Mouse (Mus musculus): ENCODE results near the gene Tpk1. TPM values are rescaled to one million over a fixed set of nuclear protein-coding genes. Genes with fewer than 3 reads are reported as not detected.

Gene Tpk1
- total RNA-seq, 2 experiments from 2014 or later: 4.3 to 4.7 TPM

DNA sequence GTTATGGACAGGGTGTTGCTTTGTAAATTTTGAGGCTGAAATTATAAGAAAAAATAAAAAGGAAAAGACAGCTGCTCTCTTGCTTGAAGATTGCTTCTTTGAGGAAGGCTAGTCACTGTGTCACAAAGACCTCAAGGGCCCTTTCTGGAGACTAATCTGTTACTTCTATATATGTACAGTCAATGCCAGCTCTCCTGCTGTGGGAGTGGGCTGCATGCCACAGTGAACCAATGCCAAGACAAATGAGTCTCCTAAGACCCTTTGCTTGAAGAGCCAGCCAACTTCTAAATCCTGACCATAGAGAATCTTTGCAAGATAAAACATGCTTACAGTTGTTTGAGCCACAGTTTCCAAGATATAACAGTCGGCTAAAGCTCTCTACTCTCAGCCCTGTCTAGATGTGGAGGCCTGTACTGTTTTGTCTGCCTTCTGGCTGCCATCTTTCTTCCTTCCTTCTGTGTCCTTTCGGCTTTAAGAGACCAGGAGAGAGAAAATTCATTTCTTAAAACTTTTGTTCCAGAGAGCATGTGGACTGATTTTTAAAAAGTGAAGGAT lies 230.0 kb downstream of the Tpk1 start:
- DNase-seq: no peak

DNA sequence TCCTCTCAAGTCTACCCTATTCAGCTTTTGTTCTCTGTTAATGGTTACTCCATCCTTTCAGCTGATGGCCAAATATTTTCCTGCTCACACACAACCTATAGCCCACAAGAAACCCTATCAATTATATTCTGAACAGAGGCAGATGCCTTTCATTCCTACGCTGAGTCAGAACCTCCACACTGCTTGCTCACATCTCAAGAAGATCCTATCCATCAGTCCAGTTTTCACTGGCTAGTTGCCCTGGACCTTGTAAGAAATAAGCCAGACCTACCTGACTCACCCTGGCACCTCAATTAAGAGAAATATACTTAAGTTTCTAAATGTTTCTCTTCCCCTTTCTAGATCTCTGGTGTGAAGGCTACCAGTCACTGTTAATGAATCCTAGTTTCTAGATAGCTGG lies 231.7 kb downstream of the Tpk1 start:
- DNase-seq: no peak

DNA sequence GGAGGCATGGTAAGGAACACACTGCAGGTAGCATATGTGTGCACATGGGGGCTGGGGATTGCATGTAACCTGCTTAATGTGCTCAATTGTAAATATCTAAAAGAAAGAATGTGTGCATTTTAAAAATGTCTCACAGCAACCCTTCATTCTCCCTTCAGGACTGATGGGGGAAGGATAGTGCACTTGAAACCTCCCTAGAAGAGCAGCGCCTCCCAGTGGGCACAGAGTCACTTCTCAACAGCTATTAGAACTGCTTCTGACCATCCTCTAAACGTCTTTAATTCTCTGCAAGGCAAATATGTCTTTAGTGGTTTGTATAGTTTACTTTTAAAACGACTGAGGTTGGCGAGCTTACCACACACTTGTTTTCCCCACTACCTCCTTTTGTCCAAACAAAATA lies 241.1 kb downstream of the Tpk1 start:
- no peak for DNase-seq

DNA sequence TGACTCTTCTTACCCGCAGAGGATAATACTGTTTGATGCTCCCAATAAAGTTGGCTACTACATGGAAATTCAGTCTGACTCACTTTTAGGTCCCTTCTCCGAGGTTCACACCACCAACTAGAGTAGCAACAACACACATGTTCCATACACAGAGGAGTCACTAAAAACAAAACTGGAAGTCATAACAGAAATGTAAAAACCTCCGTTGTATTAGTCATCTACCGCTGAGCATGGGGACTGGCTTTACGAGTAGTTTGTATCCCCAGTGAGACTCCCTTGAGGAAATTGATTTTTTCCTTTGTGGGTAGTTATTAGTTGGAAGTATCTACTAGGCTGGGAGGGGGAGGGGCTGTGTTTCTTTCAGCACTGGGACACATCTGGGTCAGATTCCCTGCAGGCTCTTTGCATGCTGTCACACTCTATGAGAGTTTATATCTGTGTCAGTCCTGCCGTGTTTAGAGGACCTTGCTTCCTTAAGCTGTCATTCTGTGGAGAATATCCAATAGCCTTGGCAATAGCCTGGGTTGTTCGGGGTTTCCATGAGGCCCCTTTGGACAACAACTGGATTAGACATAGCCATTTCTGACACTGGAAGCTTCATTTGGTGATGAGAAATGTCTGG lies 245.6 kb downstream of the Tpk1 start:
- DNase-seq: no peak

DNA sequence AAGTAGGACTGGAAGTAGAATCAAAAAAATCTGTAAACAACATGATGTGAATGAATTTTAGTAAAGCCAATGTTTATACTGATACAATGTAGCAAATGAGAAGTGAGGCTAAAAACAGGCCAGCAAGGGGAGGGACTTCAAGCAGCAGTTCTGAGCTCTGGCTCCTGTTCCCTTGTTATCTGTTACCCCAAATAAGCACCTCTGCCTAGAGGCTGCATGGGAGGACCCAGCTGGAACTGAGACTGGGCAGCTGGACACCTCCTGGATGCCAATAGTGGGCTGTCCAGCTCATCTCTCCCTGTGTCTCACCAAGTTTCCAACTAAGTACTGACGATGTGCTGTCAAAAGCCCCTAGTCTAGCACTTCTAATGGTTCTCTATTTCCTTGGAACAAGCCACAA lies 257.1 kb downstream of the Tpk1 start:
- DNase-seq: no peak

DNA sequence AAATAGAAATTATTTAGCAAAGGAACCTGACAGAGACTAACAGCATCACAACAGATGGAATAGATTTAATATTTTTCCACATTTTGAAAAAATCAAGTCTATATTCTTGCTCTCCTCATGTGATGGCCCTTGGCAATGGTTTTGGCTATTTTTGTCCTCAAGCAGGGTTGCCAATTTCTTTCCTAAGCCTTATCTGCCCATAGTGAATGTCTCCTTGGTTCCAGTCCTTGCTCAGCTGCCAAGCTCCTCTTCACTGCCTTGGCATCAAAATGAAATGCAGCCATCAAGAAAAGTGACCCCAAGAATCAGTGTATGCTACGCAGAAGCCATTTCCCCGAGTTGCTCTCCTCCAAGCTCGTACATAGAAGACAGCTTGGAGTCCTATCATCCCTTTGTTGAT lies 263.0 kb downstream of the Tpk1 start:
- DNase-seq: no peak

DNA sequence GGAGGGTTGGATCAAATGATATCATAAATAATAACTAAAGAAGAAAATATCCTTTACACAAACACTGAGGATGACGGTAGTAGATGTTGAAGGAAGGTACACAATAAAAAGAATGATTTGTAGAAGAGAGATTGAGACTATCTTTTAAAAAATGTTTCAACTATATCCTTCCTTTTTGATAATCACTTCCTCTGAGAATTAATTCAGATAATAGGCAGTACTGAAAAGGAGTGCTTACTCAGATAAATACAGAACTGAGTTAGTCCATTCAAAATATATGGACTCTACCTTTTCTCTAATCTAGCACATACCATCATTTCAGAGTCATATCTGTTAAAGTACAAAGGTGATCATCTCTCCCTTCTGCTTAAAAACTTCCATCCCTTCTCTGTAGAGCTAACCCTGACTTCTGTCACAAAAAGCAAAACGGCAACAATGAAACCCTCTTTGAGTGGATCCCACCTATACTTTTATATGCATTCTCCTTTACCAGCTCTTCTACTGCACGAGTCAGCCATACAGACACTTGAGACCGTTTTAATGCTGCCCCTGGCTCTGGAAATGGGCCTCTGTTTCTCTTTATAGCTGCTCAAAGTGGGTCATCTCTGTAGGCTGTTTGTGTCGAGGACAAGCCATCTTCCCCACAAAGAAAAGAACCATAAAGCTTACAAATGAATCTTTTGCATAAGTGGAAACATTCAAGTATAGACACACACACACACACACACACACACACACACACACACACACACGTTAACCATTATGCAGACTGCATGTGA lies 263.7 kb downstream of the Tpk1 start:
- no peak for DNase-seq

DNA sequence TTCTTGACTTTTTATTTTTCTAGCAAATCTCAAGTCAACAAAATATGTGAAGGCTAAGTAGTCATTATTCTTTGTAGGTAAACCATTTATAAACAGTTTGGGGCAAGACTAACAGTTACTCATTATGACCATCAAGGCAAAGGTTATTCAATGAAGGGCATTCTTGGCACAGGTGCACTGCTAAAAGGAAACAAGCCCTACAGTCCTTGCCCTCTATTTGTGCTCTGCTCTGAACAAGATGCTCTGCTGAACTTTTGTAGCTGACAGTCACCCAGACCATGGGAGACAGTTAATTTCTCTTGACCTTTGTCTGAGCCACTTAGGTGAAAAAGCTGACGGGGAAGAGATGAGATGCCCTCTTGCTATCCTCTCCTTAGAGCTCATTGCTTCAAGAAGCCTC lies 269.7 kb downstream of the Tpk1 start:
- no peak for DNase-seq

DNA sequence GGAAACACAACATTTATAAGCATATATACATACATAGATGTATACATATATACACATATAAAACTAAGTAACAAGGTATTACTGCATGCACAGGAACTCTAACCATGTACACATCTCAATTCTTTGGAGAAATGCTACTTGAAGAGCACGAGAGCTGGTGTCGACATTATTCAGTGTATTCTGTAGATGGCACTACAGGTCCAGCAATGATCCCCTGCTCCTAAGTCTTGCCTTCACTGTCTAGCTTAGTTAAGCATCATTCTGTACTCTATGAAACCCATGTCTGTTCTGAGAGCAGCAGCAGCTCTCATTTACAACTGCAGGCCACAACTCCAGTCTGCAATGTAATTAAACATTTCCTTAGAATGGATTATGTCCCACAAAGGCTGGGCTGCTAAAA lies 270.5 kb downstream of the Tpk1 start:
- DNase-seq: no peak

DNA sequence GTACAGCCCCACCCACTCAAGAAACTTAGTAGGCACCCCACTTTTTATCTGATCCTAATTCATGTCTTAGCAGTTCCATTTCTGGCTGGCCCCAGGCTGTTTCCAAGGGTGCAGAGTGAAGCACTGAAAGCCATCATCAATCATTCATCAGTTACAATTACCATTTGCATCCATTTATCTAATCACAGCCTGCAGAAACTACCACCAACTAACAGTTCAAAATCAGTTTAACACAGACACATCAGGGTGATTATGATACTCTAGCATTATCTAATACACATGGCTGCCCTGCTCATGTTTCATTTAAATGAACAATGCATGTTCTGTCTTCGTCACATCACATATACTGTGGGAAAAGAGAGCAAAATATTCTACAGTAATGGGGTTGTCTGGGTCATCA lies 274.7 kb downstream of the Tpk1 start:
- no peak for DNase-seq

DNA sequence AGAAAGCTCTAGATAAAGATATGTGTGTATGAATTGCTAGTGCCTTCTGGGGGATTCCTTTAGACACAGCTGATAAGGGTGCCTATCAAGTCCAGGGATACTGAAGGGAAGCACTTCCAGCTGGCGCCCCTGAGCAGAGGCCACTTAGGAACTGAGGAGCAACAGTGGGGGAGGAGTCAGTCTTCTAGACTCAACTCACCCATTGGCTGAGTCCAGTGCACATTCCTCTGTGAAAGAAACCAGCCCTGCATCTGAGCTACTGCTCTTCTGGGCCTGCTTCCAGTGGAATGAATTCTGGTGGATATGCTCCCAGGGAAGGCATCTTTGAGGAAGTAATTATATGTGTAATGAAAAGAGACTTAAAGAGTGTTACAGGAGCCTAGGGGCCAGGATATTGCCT lies 278.8 kb downstream of the Tpk1 start:
- DNase-seq: no peak

DNA sequence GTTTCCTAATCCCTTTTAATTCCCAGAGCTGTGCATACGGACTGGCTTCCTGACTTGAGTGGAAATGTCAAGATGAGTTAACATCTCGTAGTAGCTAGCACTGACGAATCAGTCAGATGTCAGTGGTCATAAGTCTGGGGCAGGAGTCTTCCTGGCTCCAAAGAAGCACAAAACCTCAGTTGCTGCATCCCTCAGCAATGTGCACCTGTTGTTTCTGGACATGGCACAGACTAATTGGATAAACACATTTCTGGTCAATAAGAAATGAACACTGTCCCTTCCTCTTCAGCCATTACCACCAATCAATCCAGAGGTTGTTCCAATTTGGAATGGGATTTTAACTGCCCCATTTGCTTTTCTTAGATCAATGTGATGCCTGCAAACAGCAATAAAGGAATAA lies 281.2 kb downstream of the Tpk1 start:
- DNase-seq: no peak

DNA sequence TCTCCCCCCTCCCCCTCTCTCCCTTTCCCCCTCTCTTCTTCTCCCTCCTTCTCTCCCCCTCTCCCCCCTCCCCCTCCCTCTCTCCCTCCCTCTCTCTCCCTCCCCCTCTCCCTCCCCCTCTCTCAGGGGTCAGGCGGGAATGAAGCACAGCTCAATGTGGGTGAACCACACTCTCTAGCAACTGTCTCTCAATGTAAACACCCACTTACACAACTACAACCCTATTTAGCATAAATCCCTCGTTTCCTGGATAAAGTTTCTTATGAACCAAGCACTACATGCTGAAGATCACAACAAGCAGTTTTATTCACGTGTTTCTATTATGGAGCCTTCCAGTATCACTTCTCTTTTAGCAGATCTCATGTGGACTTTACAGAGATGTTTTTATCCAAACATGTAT lies 281.8 kb downstream of the Tpk1 start:
- DNase-seq: no peak

DNA sequence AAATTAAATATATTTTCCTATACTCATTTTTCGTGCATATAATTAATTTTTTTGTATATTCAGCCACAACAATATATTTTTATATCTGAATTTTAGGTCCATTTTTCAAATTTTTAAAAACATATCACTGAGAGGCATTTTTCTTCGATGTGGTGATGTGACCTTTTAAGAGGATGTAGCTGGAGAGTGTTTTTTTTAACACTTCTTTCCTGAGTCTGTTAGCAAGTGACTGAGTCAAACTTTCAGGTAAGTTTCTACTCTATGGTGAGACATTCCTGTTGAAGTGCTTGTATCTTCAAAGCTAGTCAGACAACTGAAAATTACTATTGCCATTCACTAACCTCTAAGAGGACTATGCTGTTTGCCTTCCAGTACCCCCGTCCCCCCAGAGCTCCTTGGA lies 283.3 kb downstream of the Tpk1 start:
- no peak for DNase-seq

DNA sequence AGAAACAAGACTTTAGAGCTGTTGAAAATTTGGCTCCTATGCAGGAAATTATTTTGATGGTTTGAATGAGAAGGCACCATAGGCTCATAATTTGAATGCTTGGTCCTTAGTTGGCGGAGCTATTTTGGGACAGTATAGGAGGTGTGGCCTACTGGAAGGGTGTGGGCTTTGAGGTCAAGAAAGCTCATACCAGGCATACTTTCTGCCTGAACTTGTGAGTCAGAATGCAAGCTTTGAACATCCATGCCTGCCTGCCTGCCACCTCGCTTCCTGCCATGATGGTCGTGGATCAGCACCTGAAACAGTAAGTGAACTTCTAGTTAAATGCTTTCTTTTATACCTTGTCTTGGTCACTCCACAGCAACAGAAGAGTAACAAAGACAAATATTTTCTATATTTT lies 283.8 kb downstream of the Tpk1 start:
- no peak for DNase-seq

DNA sequence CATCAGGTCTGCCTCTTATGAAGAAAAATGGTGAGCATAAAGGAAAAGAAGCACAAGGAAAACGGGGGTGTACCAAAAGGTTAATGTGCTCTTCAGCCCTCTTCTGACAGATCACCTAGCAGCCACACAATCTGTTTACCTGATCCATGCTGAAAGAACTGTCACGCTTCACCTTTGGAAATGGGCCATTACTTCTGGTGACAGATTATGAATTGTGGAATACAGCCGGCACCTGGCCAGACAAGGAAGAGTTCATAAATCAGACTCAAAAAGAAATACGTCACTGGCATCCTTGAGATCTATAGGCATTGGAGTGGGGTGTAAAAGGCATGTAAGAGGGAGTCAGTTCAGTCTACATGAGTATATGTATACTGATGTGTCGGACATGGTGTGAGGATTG lies 292.9 kb downstream of the Tpk1 start:
- no peak for DNase-seq

DNA sequence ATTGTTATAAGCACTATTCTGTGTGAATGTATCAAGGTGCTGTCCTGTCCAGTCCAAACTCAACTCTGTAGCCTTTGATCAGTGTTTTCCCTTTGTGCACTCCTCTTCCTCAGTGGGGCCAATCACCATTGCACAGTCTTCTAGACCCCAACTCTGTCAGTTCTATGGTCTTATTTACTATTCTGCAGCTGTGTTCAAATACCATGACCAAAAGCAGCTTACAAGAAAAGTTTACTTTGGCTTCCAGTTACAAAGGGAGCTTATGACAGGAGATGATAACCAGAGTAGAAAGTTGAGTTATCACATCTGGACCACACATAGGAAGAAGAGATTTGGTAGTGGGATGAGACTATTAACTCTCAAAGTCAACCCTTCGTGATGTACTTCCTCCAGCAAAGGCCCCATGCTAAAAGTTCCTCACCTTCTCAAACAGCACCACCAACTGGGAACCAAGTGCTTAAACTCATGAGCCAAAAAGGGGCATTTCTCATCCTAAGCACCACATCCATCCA lies 298.6 kb downstream of the Tpk1 start:
- DNase-seq: no peak

DNA sequence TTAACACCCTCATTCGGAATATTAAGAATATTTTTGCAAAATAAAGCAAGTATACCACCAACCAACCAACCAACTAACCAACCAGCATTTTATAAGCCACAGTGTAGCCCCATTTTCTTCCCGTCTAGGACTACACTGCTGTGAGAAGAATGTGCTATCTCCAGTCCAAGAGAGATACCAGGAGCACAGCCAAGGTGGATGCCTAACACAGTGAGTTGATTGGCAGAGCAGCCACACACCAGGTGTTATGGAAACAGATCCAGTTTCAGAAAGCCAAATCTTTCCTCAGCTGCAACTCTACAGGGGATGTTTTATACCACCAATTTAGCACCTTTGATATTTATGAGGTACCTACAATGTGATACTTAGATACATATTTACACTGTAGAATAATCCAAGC lies 299.1 kb downstream of the Tpk1 start:
- DNase-seq: no peak

DNA sequence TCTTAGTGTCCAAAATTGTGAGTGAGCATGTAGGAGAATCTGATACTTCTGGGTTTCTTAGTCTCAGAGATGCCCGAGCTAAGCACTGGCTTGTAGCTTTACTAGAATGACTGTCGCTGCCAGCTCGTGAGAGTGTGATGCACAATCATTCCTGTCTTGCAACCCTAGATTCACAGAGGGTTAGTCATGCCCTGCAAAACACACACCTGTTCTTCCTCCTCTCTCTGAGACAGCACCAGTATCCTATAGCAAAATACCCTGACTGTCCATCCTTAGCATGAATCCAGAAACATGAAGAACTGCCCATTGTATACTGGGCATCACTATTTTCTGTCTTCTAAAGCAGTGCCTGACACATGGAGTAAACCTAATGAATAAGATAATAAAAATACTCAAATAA lies 302.2 kb downstream of the Tpk1 start:
- DNase-seq: no peak

DNA sequence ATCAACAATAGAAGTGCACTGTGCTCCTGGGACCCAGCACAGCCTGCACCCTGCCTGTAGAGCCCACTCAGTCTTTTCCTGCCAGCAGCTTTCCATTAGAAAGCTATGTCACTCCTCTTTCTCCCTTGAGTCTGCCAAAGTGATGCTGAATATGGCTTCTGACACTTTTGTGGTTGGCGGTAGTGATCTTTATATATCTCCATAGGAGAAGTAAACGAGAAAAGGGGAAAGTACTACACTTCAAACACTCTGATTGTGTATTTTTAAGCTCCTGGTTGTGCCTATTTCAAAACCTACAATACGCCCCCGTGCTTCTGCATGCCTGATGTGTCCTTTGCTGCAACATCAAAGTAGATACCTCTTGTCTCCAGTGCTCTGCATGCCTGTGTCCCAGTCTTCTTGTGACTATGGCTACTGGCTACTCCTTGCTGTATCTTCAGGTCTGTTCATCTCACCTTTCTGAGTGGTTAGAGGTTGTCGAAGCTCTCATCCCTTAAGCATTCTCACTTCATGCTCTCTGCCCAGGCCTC lies 302.7 kb downstream of the Tpk1 start:
- DNase-seq: no peak

DNA sequence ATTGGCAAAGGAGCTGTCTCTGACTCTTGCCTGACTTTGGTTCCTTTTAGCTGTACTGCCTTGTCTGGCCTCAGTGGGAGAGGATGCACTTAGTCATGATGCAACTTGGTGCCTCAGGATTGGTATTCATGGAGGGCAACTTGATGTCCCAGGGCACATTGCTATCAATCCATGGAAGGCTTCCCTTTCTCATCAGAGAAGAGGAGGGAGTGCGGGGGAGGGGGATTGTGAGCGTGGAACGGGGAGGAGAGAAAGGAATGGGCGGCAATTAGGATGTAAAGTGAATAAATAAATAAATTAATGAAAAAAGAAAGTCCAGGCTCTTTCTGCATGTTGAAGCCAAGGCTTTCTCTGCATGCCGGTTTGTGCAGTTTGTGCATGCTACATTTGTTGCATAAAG lies 304.8 kb downstream of the Tpk1 start:
- no peak for DNase-seq

DNA sequence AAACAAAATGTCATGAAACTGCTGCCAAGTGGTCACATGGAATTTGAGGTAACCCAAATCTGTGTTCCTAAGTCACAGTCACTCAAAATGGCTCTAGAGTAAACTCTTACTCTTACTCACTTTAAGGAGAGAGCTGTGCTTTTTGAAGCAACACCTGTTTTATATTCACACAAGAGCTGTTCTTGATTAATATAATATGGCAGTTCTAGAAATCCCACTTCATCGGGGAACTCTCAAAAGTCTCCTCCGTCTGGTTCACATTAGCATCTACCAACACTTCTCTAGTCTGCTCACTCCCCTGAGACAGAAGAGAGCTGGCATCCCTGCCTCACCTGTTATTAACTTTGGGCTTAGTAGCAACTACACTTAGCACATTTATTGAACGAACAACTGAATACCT lies 305.9 kb downstream of the Tpk1 start:
- DNase-seq: no peak

DNA sequence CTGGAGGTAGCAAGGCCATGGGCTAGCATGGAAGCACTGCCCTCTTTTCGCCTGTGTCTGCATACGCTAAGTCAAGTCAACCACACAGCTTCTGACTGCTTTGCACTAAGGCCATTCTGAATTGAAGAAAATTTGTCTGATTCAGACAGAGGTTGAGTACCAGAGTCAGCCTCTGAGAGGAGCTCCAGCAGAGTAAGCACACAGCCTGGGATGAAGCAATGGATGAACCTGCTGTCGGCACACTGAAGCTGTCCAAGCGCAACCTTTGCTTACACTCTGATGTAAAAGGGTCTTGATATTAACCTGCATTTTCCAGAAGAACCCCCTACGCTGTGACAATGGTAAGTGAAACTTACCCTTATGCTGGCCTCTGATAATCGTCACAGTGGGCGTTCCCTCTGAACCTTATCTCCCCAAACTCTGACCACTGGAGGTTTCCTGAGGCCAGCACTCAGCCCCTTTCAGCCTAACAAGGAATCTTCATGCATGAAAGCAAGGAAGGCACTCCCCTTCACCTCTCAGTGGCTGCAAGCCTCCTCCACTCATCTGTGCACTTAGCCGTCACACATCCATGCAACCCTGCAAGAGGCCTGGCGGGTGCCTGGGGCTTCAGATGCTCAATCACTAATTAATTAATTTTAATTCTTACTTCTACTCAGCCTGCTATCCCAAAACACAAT lies 311.4 kb downstream of the Tpk1 start:
- DNase-seq: no peak
